Mouse (Mus musculus): Measurements from ENCODE around the gene Snrnp25. TPM values are rescaled to one million over a fixed set of nuclear protein-coding genes. Genes with fewer than 3 reads are reported as not detected.

Snrnp25 gene
- 10 to 100 TPM in 1 of 2 experiments, 1 to 10 TPM in 1; 10.0 to 12.2 TPM for total RNA-seq (2021)
- long read RNA-seq, experiment 1, transcript Snrnp25-201 (5 exons, 821 nt): major isoform, 9 of 9 reads
- long read RNA-seq, experiment 1, partial matches to known transcripts: 0 of 9 reads
- long read RNA-seq, experiment 1, other reads (novel, unspliced or antisense): 0 of 9 reads
- long read RNA-seq, experiment 2, transcript Snrnp25-201 (5 exons, 821 nt): major isoform, 8 of 10 reads
- long read RNA-seq, experiment 2, partial matches to known transcripts: 0 of 10 reads
- long read RNA-seq, experiment 2, other reads (novel, unspliced or antisense): 2 of 10 reads

DNA sequence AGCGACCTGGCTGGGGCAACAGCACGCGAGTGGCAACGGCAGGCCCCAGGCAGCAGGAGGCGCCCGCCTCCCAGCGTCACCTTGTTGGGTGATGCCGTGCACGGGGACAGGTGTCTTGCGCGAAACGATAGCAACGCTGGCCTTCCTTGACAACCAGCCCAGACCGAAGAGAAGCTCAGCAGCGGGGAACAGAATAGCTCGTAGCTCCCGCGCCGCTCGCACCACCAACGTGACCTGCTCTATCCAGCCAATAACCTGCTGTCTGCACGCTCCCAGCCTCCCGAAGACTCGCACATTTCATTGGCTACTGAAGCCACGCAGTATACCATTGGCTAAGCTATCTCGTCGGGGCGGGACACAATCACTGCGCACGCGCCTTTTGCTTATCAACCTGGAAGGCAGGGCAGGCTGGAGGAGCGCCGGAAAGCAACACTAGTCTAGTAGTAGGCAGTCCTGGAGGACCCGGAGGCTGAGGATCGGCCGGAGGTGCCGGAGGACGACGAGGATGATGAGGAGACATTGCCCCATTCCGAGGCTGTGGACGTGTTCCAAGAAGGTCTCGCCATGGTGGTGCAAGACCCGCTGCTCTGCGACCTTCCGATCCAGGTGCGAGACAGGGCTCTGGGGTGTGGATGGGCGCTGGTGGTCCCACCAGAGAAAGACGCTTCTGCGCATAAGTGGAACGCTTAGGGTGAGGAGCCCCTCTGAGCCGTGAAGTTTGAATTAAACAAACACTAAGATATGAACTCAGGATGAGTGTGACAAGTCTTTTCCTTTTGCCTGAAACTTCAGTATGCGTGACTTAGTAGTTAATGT lies at the start of gene Snrnp25:
Gene Snrnp25 (plus strand): TSS at position 358 of the 816 bp plus-strand sequence.
- DNase-seq (ENCODE audit: low spot score in 2 of 2): peak; percentile 83 to 92

DNA sequence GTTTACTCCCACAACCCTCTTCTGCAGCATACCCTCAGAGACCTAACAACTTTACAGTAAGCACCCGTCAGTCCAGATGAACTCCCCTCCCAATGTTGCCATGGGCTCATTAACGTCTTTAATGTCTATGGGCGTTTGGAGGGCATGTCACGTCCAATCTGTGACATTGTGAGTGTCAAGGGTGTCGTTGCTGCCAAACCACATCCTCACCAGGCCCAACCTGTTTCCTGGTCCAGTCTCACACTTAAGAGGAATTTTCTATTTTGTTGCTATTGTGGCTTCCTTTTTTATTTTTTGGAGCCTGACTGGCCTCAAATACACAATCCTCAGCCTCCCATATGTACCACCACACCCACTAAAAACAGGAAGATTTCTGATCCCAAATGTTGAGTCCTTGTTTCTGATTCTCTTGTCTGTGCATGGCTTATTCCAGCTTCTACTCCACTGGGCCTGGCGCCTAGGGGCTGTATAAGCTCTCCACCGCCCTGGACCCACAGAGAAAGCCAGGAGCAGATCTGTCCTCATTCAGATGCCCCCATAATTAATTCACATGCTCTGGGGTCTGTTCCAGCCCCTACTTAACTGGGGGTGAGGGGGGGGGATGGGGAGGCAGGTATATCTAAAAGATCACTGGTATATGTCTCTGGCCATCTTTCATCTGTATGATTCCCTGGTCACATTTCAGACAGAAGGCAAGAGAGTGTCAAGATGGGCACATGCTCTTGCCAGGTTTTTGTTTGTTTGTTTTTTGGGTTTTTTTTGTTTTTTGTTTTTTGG lies 48.2 kb upstream of the Snrnp25 start:
- DNase-seq (ENCODE audit: low spot score in 2 of 2): no peak

DNA sequence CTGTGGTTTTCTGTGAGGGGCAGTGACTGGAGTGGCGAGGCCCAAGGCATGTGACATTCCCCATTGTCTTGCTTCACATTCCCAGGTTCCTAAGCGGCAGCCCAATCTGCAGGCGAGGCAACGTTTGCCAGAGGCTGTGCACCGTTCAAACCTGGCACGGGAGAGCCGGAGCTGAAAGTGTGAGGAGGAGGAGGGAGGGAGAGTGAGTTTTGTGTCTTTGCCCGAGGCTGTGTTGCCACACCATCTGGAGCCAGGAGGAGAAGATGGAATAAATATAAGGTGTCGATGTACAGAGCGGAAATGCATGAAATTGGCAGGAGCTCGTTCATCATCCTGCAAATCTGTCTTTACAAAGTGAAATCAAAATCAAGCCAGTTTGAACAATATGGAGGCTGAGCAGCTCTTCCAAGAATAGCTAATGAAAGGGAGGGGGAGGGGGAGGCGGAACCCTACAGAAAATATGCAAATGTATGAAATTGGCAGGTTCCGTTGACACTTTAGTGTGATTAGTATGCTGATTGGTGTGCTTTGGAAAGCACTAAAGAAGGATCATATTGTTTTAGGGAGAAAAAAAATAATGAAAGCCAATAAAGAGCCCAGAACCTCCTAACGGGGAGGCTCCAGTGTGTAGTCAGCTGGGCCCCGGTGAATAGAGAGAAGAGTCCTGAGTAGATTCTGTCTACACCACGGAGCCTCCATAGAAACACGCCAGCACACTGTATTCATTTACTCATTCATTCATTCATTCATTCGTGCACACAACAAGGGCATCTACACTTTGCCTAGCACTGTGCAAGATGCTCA lies 47.2 kb upstream of the Snrnp25 start:
- no peak for DNase-seq (ENCODE audit: low spot score in 2 of 2)

- no peak for DNase-seq (ENCODE audit: low spot score in 2 of 2)
Measured at GRCm38 (mm10) chr11:32159176-32159575, 46.0 kb upstream of the Snrnp25 start.

DNA sequence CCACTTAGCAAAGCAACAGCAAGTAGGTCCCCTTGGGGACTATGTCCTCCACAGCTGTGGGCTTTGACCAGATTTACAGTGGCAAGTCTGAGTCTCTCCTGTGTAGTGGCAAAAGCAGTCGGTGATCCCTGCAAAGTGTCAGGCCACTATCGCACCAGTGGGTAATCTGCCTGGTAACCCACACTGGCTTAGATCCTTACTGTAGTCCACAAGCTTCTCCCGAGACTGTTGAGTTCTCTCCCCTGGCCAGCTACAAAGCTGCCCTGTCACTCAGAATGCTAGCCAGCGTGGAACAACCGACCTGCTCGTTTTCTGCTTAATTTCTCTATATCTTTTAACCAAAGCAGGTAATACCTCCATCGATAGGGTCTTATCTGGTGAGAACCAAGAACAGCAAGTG lies 44.9 kb upstream of the Snrnp25 start:
- no peak for DNase-seq (ENCODE audit: low spot score in 2 of 2)

DNA sequence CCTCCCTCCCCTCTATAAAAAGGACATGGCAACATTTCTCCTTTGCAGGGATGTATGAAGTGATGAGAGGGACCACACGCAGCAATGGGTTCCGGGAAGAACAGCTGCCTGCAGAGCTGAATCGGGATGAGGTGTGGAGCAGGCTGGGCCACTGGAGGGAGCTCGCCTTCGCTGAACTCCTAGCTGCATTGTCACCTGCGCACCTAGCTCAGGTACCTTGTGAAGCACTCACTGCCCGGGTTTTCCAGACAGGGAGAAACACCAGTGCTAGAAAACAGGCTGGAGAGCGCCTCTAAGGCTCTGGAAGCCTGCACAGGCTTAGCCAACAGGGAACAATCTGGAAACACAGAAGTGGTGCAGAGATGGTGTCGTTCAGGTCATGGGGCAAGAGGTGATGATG lies 43.7 kb upstream of the Snrnp25 start:
- no peak for DNase-seq (ENCODE audit: low spot score in 2 of 2)

DNA sequence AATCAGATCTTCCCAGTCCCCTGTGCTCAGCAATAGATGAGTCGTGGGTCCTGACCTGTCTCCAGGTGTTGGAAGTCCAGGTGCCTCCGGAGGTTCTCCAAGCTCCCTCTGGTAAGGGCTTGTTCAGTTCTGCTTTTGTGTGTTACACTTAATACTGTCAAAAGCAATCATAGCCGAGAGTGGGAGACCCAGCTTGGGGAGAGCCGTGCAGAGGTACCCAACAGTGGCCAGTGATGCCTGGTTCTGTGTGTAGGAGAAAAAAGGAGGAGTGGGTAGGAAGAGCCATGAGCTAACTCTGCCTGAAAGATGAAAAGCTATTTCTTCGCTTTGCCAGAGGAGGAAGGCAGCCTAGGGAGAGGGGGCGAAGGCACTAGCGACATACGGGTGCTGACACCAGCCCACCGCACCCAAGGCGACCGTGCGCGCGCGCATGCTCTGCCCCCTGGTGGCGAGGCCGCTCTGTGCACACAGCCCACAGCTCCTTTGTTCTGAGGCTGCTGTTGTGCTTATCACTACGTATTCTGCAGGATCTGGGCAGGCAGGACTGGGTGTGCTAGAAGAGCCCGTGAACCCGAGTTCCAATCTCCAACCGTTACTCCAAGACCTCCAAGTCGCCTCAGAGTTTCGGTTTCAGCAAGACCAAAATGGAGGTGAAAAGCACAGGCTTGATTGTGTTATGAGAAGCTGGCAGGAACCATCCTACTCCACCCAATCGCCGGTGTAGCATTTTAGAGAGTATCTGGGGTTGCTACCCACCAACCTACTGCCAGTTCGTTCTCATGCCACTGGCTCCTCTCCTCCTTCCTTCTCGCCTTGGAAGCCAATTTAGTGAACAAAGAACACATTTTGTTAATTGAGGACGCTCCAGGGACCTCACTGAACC lies 43.1 kb upstream of the Snrnp25 start:
- DNase-seq (ENCODE audit: low spot score in 2 of 2): peak; percentile 72 to 77

- DNase-seq (ENCODE audit: low spot score in 2 of 2): no peak
Measured at GRCm38 (mm10) chr11:32166683-32167082, 38.5 kb upstream of the Snrnp25 start.

DNA sequence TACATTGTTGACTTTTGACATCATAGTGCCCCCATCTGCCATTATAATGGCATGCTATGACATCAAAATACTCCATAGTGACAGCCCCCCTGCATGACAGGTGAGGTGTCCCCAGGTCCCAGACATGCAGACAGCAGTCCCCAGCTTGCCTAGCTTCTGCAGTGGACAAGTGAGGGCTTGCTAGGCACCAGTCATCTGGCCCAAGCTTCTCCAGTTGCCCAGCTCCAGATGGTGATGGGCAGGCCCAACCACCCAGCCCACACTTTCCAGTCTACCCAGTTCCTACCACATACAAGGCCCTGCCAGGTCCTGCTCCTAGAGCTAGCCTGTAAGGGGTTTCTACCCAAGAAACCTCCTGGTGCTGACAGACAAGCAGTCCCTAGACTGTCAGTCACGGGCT lies 26.7 kb upstream of the Snrnp25 start:
- DNase-seq (ENCODE audit: low spot score in 2 of 2): no peak

DNA sequence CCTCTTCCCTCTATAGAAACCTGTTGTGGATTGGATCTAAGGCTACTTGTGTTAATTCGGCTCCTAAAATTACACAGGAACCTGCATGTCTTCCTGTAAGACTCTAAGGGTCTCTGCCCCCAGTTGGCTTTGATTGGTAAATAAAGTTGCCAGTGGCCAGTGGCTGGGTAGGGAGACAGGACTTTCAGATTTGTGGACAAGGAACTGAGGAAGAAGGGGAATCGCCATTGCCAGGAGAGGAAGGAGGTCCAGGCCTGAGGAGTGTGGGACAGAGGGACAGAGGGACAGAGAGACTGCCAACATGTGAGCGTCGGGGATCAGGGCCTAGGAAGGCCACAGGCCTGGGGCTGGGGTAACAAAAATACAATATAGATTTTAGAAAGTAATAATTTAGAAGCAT lies 24.0 kb upstream of the Snrnp25 start:
- peak in 1 of 2 experiments; percentile 5 for DNase-seq (ENCODE audit: low spot score in 2 of 2)

- DNase-seq (ENCODE audit: low spot score in 2 of 2): peak; percentile 76 to 83
Measured at GRCm38 (mm10) chr11:32181973-32182868, 23.0 kb upstream of the Snrnp25 start.

DNA sequence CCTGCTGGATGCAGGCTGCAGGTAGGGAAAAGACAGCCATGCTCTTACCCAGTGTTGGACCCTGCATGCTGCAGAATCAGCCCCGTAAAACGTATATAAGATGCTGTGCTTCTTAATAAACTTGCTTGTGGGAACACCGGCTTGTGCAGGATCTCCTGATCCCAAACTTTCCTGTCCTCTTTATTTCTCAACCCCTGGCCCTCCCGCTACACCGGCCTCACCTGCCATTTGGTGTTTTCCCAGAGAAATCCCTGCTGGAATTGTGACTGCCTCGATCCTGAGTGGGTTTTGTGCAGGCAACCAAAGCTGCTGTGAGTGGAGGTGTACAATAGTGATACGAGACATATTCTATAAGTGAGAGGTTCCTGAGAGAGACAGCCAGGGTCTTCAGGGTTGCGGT lies 20.7 kb upstream of the Snrnp25 start:
- DNase-seq (ENCODE audit: low spot score in 2 of 2): no peak

GRCm38 (mm10) chr11:32186031-32186430 lies 19.2 kb upstream of the Snrnp25 start:
- no peak for DNase-seq (ENCODE audit: low spot score in 2 of 2)

- DNase-seq (ENCODE audit: low spot score in 2 of 2): no peak
Measured at GRCm38 (mm10) chr11:32187256-32187655, 18.0 kb upstream of the Snrnp25 start.

DNA sequence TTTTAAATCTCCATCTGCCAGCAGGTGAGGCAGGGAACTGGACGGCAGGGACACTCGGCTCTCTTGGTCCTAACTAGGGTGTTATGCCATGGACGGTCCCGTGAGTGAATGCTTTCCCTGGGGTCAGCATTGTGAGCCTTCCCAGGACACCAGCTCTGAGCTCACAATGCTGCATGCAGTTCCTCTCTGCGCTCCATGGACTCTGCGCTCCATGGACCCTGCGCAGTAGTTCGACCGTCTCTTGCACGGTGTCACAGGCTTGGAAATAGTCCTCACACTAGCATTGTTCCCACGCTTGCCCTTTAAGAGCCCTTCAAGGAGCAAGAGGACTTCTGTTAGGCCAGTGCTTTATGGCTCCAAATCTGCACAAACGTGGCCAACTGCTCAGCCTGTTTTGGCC lies 16.3 kb upstream of the Snrnp25 start:
- no peak for DNase-seq (ENCODE audit: low spot score in 2 of 2)

GRCm38 (mm10) chr11:32189434-32189833 lies 15.8 kb upstream of the Snrnp25 start:
- no peak for DNase-seq (ENCODE audit: low spot score in 2 of 2)

- no peak for DNase-seq (ENCODE audit: low spot score in 2 of 2)
Measured at GRCm38 (mm10) chr11:32190119-32190518, 15.1 kb upstream of the Snrnp25 start.

GRCm38 (mm10) chr11:32190603-32191110 lies 14.6 kb upstream of the Snrnp25 start:
- no peak for DNase-seq (ENCODE audit: low spot score in 2 of 2)

GRCm38 (mm10) chr11:32193156-32193555 lies 12.1 kb upstream of the Snrnp25 start:
- DNase-seq (ENCODE audit: low spot score in 2 of 2): no peak

Data from gastrocnemius, postnatal 4 days (tissue).